Mouse (Mus musculus) heart, postnatal 36 days (tissue): ENCODE results near the gene Wdr61. TPM values are rescaled to one million over a fixed set of nuclear protein-coding genes. Genes with fewer than 3 reads are reported as not detected.
"Not testable (repeated sequence)": the region's sequence is repeated elsewhere in the genome, so short reads cannot be mapped to it uniquely, and the experiment has no call there.

ENCODE experiments used
- DNase-seq, 2 experiments: peaks; one replicate each; pipeline ENCODE4 v3.0.0; 2021 to 2022
- intact Hi-C: fragments of 180-260 bp; cut with DNase I; formaldehyde crosslinking; loops from one replicate; pipeline ENCODE4 v1.15.1; 2025
- total RNA-seq, 2 experiments: library from RNA; stranded (reverse); gene quantifications; 2 replicates each; pipeline ENCODE4 v1.2.3; 2021

Gene Wdr61
- total RNA-seq, 2 experiments from 2014 or later = 28.2 to 31.7 TPM

GRCm38 (mm10) chr9:54734639-54735252 is 427 bp upstream of the Wdr61 start:
- no peak for DNase-seq
- intact Hi-C loops = loop anchor here (2.0 to 5.0 kb wide), 2 partner anchors 218 to 376 kb away; partner anchors contain the start of genes AY074887 and Psma4

GRCm38 (mm10) chr9:54732122-54732521 is 2.2 kb downstream of the Wdr61 start:
- no peak for DNase-seq
- intact Hi-C loops = loop anchor here (2.0 to 5.0 kb wide), 3 partner anchors 31 to 220 kb away; partner anchors contain the start of genes AY074887 and Psma4

GRCm38 (mm10) chr9:54726315-54726714 is 8.0 kb downstream of the Wdr61 start:
- no peak for DNase-seq
- intact Hi-C loops = no loop called here

- DNase-seq = no peak
- intact Hi-C loops = no loop called here
These were observed 11.7 kb downstream of the Wdr61 start for GRCm38 (mm10) chr9:54722596-54722995.

- DNase-seq = no peak
- intact Hi-C loops = no loop called here
These were observed 12.2 kb downstream of the Wdr61 start for GRCm38 (mm10) chr9:54722156-54722555.

- no peak for DNase-seq
- intact Hi-C loops = no loop called here
These were observed 16.8 kb downstream of the Wdr61 start for GRCm38 (mm10) chr9:54717527-54717926.

- intact Hi-C loops = no loop called here
- no peak for DNase-seq
These were observed 18.5 kb downstream of the Wdr61 start for GRCm38 (mm10) chr9:54715776-54716175.

GRCm38 (mm10) chr9:54708085-54708484 is 26.2 kb downstream of the Wdr61 start:
- intact Hi-C loops = no loop called here

GRCm38 (mm10) chr9:54707288-54707999 is 26.9 kb downstream of the Wdr61 start:
- no peak for DNase-seq
- intact Hi-C loops = no loop called here

More at GRCm38 (mm10) chr9:54708085-54708484, 26.2 kb downstream of the Wdr61 start:
- DNase-seq = no peak

GRCm38 (mm10) chr9:54705561-54705960 is 28.8 kb downstream of the Wdr61 start:
- no peak for DNase-seq
- intact Hi-C loops = no loop called here

- DNase-seq = no peak
- intact Hi-C loops = no loop called here
These were observed 30.0 kb downstream of the Wdr61 start for GRCm38 (mm10) chr9:54704361-54704760.

GRCm38 (mm10) chr9:54702581-54702980 is 31.7 kb downstream of the Wdr61 start:
- no peak for DNase-seq
- intact Hi-C loops = no loop called here

- intact Hi-C loops = loop anchor here (2.0 kb wide), 1 partner anchor 32 kb away; no protein-coding TSS in a partner anchor
- no peak for DNase-seq
These were observed 33.6 kb downstream of the Wdr61 start for GRCm38 (mm10) chr9:54700746-54701145.

GRCm38 (mm10) chr9:54700174-54700475 is 34.2 kb downstream of the Wdr61 start:
- intact Hi-C loops = loop anchor here (2.0 kb wide), 1 partner anchor 33 kb away; no protein-coding TSS in a partner anchor
- DNase-seq = peak; percentile 40 to 66

- intact Hi-C loops = loop anchor here (2.0 kb wide), 1 partner anchor 33 kb away; no protein-coding TSS in a partner anchor
- DNase-seq = peak; percentile 88
These were observed 34.8 kb downstream of the Wdr61 start for GRCm38 (mm10) chr9:54699345-54700173.

GRCm38 (mm10) chr9:54699087-54699344 is 35.3 kb downstream of the Wdr61 start:
- intact Hi-C loops = no loop called here
- DNase-seq = no peak

- intact Hi-C loops = no loop called here
- DNase-seq = no peak
These were observed 35.8 kb downstream of the Wdr61 start, which contains the start of gene Dnaja4 for GRCm38 (mm10) chr9:54698318-54699086. Dnaja4 (plus strand) TSS chr9:54698873.

- intact Hi-C loops = not testable (repeated sequence)
- DNase-seq = peak in 1 of 2 experiments; percentile 19
These were observed 43.0 kb downstream of the Wdr61 start for GRCm38 (mm10) chr9:54691241-54691805.

- intact Hi-C loops, DNase-seq: not testable (repeated sequence)
These were observed 43.6 kb downstream of the Wdr61 start for GRCm38 (mm10) chr9:54690697-54691096.

GRCm38 (mm10) chr9:54689446-54689845 is 44.9 kb downstream of the Wdr61 start:
- intact Hi-C loops = no loop called here
- DNase-seq = no peak
